Mouse (Mus musculus) kidney, adult 2 months (tissue): ENCODE results near the gene Jund.

Source experiments
- CTCF ChIP-seq: fragments of 200-500 bp; conservative IDR thresholded peaks from 2 replicates; pipeline ENCODE4 v1.5.1; 2011; ENCODE audit warnings: low read depth, mild to moderate bottlenecking, control low read depth, low read length, moderate library complexity, mixed read lengths; ENCODE audit not compliant: insufficient read depth, insufficient read length
- POLR2A ChIP-seq: fragments of 200-500 bp; IDR thresholded peaks from one replicate; pipeline ENCODE4 v1.6.1; 2011; ENCODE audit warnings: low read depth, low read length, control low read depth

DNA sequence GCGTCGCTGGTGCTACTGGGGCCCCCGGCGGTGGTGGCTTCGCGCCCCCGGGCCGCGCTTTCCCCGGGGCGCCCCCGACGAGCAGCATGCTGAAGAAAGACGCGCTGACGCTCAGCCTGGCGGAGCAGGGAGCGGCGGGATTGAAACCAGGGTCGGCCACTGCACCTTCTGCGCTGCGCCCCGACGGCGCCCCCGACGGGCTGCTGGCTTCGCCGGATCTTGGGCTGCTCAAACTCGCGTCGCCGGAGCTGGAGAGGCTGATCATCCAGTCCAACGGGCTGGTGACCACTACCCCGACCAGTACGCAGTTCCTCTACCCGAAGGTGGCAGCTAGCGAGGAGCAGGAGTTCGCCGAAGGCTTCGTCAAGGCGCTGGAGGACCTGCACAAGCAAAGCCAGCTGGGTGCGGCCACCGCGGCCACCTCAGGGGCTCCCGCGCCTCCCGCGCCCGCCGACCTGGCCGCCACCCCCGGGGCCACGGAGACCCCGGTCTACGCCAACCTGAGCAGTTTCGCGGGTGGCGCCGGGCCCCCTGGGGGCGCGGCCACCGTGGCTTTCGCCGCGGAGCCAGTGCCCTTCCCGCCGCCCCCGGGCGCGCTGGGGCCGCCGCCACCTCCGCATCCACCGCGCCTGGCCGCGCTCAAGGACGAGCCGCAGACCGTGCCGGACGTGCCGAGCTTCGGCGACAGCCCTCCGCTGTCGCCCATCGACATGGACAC is 526 bp downstream of the Jund start:
- TF ChIP-seq CTCF = no peak
- TF ChIP-seq POLR2A = no peak
